Comparison of ENCODE assay signal across 8 mouse cellular contexts in genomic region chr8:88023423-88023822, GRCm38 (mm10).
DNase-seq lines count a peak whose midpoint lies in the region; ATAC-seq and TF ChIP-seq lines count a peak whose summit lies in the region.

No protein-coding gene starts in this region.

- H3K27me3 ChIP-seq in testis, adult 2 months (ENCODE audit: control insufficient read depth, insufficient read depth, low read length), result no peaks in the 10 kb centered on the region
- H3K27me3 ChIP-seq in stomach, postnatal 0 days (ENCODE audit: control insufficient read depth, insufficient read depth, low read length), result no peaks in the 10 kb centered on the region

- 0 out of 2 replicates have a peak, but pooled peaks cover 1% of the 10 kb centered on the region for H3K9me3 ChIP-seq in stomach, postnatal 0 days (ENCODE audit: control insufficient read depth, low read length)

- no peak for TF ChIP-seq EP300 in stomach, postnatal 0 days (optimal IDR thresholded peaks at IDR 0.05)

- TF ChIP-seq POLR2A in testis, adult 2 months (IDR thresholded peaks at IDR 0.05; ENCODE audit: control insufficient read depth, low read depth, low read length), result no peak

- H3K4me2 ChIP-seq in stomach, postnatal 0 days (replicated peaks; ENCODE audit: low read depth), result no peak overlapping the region

- no peak overlapping the region for H3K9ac ChIP-seq in stomach, postnatal 0 days (ENCODE audit: low read length)

- no peak for DNase-seq in testis, postnatal 10 days (ENCODE audit: low spot score)
- DNase-seq in cerebellum, adult 9-11 months, result peak; percentile 45
- DNase-seq in heart, adult 9 months (ENCODE audit: low spot score in 2 of 2), result peak; percentile 19 to 24
- DNase-seq in kidney, postnatal 10 days, result peak; percentile 56
- DNase-seq in mesoderm, embryonic 11.5 days (ENCODE audit: low read depth, low spot score), result peak; percentile 69
- peak; percentile 27 for DNase-seq in stomach, postnatal 0 days (ENCODE audit: low spot score)
- no peak for DNase-seq in gastrocnemius, postnatal 4 days (ENCODE audit: low spot score in 2 of 2)

- no peaks in the 10 kb centered on the region for H3K36me3 ChIP-seq in testis, adult 2 months (ENCODE audit: control insufficient read depth, insufficient read depth, low read length)
- no peaks in the 10 kb centered on the region for H3K36me3 ChIP-seq in stomach, postnatal 0 days (ENCODE audit: control insufficient read depth, insufficient read depth, low read length)

- WGBS in stomach, postnatal 0 days, result 14% methylated on average over 5 of the region's 5 CpGs

- no peak overlapping the region for H3K4me3 ChIP-seq in testis, adult 2 months (ENCODE audit: control insufficient read depth, low read depth, low read length)
- H3K4me3 ChIP-seq in stomach, postnatal 0 days (ENCODE audit: low read depth, low read length), result no peak overlapping the region

- no peaks in the 10 kb centered on the region for H3K4me1 ChIP-seq in testis, adult 2 months (ENCODE audit: control insufficient read depth, insufficient read depth, low read length)
- no peaks in the 10 kb centered on the region for H3K4me1 ChIP-seq in stomach, postnatal 0 days (replicated peaks; ENCODE audit: control insufficient read depth, insufficient read depth)

- H3K27ac ChIP-seq in testis, adult 2 months (ENCODE audit: control insufficient read depth, insufficient read depth, low read depth, low read length), result no peak overlapping the region
- no peak overlapping the region for H3K27ac ChIP-seq in stomach, postnatal 0 days (replicated peaks)

- 0 out of 2 replicates have a peak, but pooled peaks have one; percentile 17 for ATAC-seq in stomach, postnatal 0 days (ENCODE audit: low FRiP score, low TSS enrichment)

- TF ChIP-seq CTCF in testis, adult 2 months (IDR thresholded peaks at IDR 0.05; ENCODE audit: control insufficient read depth, insufficient read depth, insufficient replicate concordance, low read depth, low read length), result 0 out of 2 replicates have a peak, but pooled peaks have one; percentile 17
- peak; percentile 76 for TF ChIP-seq CTCF in stomach, postnatal 0 days (IDR thresholded peaks at IDR 0.05; ENCODE audit: low read depth)

Comparison
In these comparisons a context has a peak if more than half of its experiments do, and no peak if none do; other contexts are left out.
1. DNase-seq: peak in cerebellum, adult 9-11 months (single experiment), heart, adult 9 months (2 of 2), kidney, postnatal 10 days (single experiment), mesoderm, embryonic 11.5 days (single experiment) and stomach, postnatal 0 days (single experiment); none in testis, postnatal 10 days (single experiment) and gastrocnemius, postnatal 4 days (0 of 2).